Mouse (Mus musculus): Measurements from ENCODE around the gene Mageb4.
"Not testable (repeated sequence)": the region's sequence is repeated elsewhere in the genome, so short reads cannot be mapped to it uniquely, and the experiment has no call there.

The Mageb4 gene

DNA sequence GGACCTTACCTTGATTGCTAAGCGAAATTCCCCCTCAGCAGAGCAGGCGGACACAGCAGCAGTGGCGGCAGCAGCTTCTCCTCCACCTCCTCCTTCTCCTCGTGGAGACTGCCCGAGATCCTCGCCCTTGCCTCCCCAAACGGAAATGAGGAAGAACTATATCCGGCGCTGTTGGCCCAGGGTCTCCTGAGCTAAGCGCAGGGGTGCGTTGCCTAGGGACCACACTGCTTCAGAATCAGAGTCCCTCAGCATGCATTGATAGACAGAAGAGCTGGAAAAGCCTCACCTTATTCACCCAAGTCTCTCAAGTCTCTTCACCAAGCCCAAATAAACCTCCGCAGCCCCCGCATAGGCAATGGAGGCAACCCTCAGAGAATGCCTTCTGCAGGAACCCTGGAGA, at the start of gene Mageb4:
Gene Mageb4 (minus strand): TSS at position 101 of the 400 bp plus-strand sequence.
- not testable (repeated sequence) for DNase-seq (ENCODE audit: low spot score in 2 of 2)

DNA sequence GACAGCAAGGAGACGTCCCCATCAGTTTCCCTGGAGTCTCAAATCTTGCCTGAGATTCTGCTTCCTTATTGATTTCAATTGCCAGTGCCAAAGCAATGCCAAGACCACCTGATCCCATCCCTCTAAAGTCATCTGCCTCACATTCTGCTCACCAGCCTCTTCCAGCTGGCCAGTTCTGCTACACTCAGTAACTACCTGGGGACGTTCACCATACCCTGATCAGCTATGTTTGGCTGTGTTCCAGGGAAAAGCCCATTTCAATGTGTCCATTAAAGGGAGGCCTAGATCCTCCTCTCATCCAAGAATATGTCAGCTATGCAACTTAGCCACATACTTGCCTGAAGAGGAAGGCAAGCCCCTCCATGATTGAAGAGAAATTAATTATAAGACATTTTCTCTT, 20.3 kb downstream of the Mageb4 start:
- DNase-seq (ENCODE audit: low spot score in 2 of 2) = not testable (repeated sequence)

DNA sequence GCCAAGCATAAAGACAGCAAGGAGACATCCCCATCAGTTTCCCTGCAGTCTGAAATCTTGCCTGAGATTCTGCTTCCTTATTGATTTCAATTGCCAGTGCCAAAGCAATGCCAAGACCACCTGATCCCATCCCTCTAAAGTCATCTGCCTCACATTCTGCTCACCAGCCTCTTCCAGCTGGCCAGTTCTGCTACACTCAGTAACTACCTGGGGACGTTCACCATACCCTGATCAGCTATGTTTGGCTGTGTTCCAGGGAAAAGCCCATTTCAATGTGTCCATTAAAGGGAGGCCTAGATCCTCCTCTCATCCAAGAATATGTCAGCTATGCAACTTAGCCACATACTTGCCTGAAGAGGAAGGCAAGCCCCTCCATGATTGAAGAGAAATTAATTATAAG, 58.9 kb downstream of the Mageb4 start:
- DNase-seq (ENCODE audit: low spot score in 2 of 2) = not testable (repeated sequence)

DNA sequence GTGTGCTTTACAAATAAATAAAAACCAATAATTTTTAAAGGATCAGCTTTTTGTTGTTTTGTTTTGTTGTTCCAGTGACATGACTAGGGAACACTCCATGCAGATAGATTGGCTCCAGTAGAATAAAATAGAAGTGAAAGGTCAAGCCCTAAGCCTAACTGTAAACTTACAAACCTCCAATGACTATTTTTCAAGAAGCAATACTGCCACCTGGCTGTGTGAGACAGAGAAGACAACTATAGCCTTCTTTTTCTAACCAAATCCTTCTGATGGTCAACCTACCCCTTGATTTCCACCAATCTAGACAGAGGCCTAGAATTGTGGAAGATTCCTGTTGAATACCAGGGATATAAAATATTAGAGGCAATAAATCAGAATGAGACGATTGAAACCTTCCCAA, 67.6 kb downstream of the Mageb4 start:
- DNase-seq (ENCODE audit: low spot score in 2 of 2) = no peak
